Mouse (Mus musculus) E14TG2a.4 (cell line): Measurements from ENCODE around the gene Olfr284.

Source experiments
- CTCF ChIP-seq: conservative IDR thresholded peaks from 2 replicates; pipeline ENCODE4 v1.5.1; 2014; ENCODE audit warnings: low read length
- POU5F1 ChIP-seq: IDR thresholded peaks from 2 replicates; pipeline ENCODE4 v1.6.1; 2014; ENCODE audit warnings: low read length, borderline replicate concordance

DNA sequence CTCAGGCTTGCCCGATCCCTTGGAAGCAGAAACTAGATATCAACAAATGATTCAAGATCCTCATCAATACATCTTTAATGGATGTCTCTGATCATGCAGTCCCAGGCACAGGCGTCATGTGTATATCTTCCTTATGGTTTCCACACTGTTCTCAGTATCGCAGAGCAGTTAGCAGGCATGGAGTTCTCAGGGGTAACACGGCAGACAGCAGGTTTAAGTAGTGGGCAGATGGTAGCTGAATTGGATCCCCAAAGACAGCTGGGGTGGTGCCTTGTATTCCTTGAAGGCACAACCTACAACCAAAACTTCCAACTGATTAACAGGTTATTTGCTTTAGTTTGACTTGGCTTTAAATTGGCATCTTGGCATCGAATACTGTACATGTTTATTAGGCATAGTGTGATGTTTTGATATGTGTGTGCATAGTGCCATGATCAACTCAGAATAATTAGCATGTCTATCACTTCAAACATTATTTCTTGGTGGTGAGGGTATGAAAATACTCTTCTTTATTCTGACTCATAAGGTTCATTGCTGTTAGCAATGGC, 23.5 kb downstream of the Olfr284 start, which contains the start of gene Olfr285:
- no peak for TF ChIP-seq CTCF
- no peak for TF ChIP-seq POU5F1
